Mouse (Mus musculus): ENCODE data around the gene Fignl1.

Fignl1 gene

GRCm38 (mm10) chr11:11832755-11833084, 24.0 kb upstream of the Fignl1 start:
- in situ Hi-C loops (cut with MboI), result no loop called here

GRCm38 (mm10) chr11:11831940-11832754, 23.4 kb upstream of the Fignl1 start:
- in situ Hi-C loops (cut with MboI), result no loop called here

DNA sequence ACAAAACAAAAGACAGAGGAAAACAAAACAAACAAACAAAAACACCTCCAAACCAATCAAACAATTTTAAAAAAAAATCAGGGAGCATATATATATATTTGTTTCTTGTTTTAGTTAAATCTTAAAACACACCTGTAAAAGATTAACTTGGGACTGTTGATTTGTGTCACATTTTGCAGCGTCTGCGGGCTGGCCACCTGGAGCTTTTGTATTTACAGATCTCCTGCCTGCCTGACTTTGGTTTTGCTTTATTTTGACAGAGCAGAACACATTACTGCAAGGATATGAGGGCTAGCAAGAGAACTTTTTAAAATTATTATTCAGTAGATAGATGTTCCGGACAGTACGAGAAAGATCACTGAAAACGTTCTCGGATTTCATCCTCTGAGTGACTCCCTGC, 22.8 kb upstream of the Fignl1 start:
- in situ Hi-C loops (cut with MboI), result no loop called here

GRCm38 (mm10) chr11:11830884-11831495, 22.2 kb upstream of the Fignl1 start:
- in situ Hi-C loops (cut with MboI), result no loop called here

- in situ Hi-C loops (cut with MboI), result no loop called here
Measured at GRCm38 (mm10) chr11:11829161-11830000, 20.6 kb upstream of the Fignl1 start.

DNA sequence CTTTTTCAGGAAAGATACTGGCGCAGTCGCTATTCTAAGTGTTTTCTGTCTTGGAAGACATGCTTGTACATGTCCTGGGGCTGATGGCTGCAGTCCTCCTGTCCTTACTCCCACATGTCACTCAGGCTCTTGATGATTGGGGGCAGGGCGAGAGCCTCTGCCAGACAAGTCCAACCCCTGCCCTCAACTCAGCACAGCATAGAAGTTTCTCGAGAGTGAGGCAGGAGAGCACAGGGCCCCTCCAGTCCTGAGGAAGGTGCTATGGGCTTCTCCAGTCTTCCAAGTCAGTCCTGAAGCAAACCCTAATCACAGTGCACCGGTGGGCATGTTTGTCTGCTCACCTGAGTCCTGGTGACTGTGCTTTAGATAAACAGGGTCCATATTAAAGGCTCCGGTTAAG, 20.0 kb upstream of the Fignl1 start:
- in situ Hi-C loops (cut with MboI), result no loop called here

- in situ Hi-C loops (cut with MboI), result no loop called here
Measured at GRCm38 (mm10) chr11:11828251-11828650, 19.5 kb upstream of the Fignl1 start.

DNA sequence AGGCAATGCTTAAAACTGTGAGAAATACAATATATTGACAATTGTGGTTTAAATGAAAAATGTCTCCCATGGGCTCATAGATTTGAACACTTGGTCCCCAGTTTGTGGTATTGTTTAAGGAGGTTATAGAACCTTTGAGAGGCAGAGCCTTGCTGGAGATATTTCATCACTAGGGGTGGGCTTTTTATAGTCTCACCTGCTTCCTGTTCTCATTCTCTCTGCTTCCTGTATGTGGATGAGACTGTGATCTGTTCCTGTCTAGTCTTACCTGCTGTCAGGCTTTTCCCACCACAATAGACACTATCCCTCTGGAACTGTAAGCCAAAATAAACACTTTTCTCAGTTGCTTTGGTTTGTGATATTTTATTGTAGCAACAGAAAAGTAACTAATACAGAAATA, 17.7 kb upstream of the Fignl1 start:
- in situ Hi-C loops (cut with MboI), result no loop called here

- in situ Hi-C loops (cut with MboI), result no loop called here
Measured at GRCm38 (mm10) chr11:11825670-11826069, 16.9 kb upstream of the Fignl1 start.

DNA sequence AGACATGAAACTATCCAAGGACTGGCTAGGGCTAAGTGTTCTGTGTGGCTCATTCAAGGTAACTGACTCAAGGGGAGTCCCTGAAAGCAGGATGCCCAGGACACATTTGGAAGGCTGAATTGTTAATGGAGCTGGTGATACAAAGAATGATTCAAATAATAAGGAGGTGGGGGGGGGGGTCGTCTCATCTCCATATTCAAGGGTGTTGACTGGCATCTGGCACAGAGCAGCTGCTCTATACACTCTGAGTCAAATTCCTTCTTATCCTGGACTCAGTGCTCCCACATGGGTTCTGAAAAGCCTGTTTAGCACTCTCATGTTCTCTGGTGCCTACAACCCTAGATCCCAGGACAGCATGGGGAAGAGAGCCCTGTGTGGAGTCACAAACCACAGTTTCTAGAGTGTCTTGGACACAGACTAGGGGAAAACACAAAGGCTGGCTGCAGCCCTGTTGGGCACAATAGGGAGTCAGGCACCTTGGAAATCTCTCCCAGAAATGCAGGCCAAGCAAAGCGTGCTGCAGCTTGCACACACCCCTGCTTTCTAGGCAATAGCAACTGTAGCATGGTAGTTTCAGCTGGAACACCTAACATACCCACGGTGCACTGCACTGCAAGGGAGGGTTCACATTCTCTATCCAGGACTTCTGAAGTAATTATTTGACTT, 16.3 kb upstream of the Fignl1 start:
- in situ Hi-C loops (cut with MboI), result loop anchor here (25.0 kb wide), 1 partner anchor 462 kb away; no protein-coding TSS in a partner anchor

DNA sequence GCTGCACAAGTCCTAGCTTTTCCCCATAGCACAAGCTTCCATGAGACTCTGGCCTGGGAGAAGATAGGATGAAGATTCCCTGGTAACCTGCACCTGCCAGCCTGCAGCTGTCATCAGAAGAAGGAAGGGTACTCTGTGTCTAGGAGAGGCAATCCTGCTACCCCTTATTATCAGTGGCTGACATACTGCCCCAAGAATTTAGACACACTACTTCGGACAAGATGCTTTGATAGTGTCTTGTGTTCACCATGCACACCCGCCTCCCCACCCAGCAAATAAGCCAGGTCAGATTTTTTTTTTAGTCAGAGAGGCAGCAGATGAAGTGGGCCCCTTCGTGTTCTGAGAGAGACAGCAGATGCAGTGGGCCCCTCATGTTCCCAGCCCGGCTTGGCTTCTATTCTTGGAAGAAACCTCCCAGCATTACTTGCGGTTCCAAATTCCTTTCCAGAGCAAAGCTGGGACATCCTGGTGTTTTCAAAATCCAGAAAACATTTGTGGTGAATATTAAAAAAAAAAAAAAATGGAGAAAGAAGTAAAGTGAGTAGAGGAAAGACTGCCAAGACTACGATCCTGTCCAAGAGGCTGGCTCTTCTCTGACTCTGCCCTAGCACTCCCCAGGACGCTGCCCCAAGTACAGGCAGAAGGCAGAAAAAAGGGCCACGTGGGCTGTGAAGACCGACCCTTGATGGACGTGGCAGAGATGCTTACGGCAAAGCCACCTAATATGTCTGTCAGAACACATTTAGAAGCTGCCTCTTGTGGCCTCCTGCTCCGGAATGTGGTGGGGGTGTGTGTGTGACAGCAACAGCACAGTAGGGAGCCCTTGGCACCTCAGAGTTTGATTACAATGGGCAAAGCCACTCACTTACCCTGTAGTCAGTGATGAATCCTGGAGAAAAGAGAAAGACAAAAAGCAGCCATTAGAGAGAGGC, 15.5 kb upstream of the Fignl1 start:
- in situ Hi-C loops (cut with MboI), result loop anchor here (25.0 kb wide), 1 partner anchor 463 kb away; no protein-coding TSS in a partner anchor

- in situ Hi-C loops (cut with MboI), result loop anchor here (25.0 kb wide), 1 partner anchor 465 kb away; no protein-coding TSS in a partner anchor
Measured at GRCm38 (mm10) chr11:11822181-11823095, 13.7 kb upstream of the Fignl1 start.

DNA sequence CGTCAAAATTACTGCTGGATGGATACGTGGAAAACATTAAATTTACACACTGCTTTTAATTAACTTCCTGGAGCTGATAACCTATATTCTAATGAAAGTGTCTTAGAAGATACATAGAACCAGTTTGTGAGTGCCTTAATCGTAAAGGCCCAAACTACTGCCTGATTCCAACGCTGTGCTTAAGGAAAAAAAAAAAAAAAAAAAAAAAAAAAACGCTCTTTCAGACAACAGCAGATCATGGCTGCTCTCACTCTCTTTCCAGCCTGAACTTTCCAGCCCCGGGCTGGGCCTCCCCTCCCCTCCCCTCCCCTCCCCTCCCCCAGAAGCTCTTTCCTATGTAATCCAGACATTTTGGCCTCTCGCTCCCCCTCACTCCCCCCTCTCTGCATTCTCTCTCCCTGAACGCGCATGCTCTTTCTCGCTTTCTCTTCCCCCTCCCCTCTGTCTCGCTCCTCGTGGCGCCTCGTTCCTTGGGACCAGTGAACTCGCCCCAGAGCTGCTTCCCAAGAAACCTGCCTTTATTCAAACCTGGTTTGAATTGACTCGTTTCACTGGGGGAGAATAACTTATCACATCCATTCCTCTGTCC, 12.7 kb upstream of the Fignl1 start:
- in situ Hi-C loops (cut with MboI), result loop anchor here (25.0 kb wide), 1 partner anchor 466 kb away; no protein-coding TSS in a partner anchor

DNA sequence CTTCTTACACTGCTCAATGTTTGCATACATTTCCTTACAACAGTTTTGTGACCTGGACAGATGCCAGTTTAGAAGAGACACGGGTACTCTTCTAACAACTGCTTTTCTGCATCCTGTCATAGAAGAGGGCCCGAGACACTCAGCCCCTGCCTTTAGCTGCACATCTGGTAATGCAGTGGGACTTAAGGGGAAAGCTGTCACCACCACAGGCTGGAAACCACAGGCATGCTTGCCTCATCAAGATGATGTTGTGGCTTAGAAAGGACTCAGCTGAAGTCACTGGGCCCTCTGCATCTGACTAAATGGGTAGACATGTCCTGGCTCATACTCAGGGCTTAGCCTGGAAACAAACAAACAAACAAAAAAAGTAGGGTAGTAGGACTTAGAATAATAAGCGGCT, 12.0 kb upstream of the Fignl1 start:
- in situ Hi-C loops (cut with MboI), result loop anchor here (25.0 kb wide), 1 partner anchor 467 kb away; no protein-coding TSS in a partner anchor

GRCm38 (mm10) chr11:11820251-11820650, 11.5 kb upstream of the Fignl1 start:
- in situ Hi-C loops (cut with MboI), result loop anchor here (25.0 kb wide), 1 partner anchor 467 kb away; no protein-coding TSS in a partner anchor

GRCm38 (mm10) chr11:11819206-11819605, 10.4 kb upstream of the Fignl1 start:
- in situ Hi-C loops (cut with MboI), result loop anchor here (25.0 kb wide), 1 partner anchor 468 kb away; no protein-coding TSS in a partner anchor

DNA sequence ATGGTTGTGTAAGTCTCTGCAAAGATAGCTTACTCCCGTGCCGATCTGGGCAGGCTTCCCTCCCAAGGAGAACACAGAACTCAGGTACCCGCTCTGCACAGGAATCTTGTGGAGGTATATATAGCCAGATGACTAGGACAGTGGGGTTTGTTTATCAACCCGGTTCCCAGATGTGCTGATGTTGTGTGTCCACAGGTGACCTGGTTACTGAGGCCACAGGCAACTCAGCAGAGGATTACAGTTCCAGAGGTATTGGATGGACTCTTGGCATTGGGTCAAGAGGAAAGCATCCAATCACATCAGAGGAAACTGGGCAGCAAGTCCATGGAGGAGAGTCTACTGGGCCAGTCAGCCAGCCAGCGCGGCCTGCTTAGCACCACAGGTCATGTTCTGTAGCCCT, 10.0 kb upstream of the Fignl1 start:
- in situ Hi-C loops (cut with MboI), result loop anchor here (25.0 kb wide), 1 partner anchor 469 kb away; no protein-coding TSS in a partner anchor

GRCm38 (mm10) chr11:11815737-11816136, 7.0 kb upstream of the Fignl1 start:
- in situ Hi-C loops (cut with MboI), result loop anchor here (25.0 kb wide), 1 partner anchor 472 kb away; no protein-coding TSS in a partner anchor
